Mouse (Mus musculus) E14TG2a.4 (cell line): Measurements from ENCODE around the gene Foxp1.

Experiments used
- H3K27me3 ChIP-seq: 2 replicates; pipeline ENCODE4 v1.6.1; 2014; ENCODE audit warnings: low read length, control low read depth; ENCODE audit not compliant: insufficient read depth
- H3K36me3 ChIP-seq: 2 replicates; pipeline ENCODE4 v1.6.1; 2014; ENCODE audit warnings: low read length, control low read depth; ENCODE audit not compliant: insufficient read depth
- H3K4me1 ChIP-seq: replicated peaks from 2 replicates; pipeline ENCODE4 v1.6.1; 2014; ENCODE audit warnings: low read depth, low read length, control low read depth
- H3K4me3 ChIP-seq: replicated peaks from 2 replicates; pipeline ENCODE4 v1.5.1; 2014; ENCODE audit warnings: mild to moderate bottlenecking, low read length
- H3K9me3 ChIP-seq: 2 replicates; pipeline ENCODE4 v1.6.1; 2014; ENCODE audit warnings: low read length, control low read depth
- CTCF ChIP-seq: conservative IDR thresholded peaks from 2 replicates; pipeline ENCODE4 v1.5.1; 2014; ENCODE audit warnings: low read length
- NANOG ChIP-seq: IDR thresholded peaks from 2 replicates; pipeline ENCODE4 v1.6.1; 2014; ENCODE audit warnings: borderline replicate concordance, low read length, mixed read lengths
- POU5F1 ChIP-seq: IDR thresholded peaks from 2 replicates; pipeline ENCODE4 v1.6.1; 2014; ENCODE audit warnings: low read length, borderline replicate concordance

The Foxp1 gene

DNA sequence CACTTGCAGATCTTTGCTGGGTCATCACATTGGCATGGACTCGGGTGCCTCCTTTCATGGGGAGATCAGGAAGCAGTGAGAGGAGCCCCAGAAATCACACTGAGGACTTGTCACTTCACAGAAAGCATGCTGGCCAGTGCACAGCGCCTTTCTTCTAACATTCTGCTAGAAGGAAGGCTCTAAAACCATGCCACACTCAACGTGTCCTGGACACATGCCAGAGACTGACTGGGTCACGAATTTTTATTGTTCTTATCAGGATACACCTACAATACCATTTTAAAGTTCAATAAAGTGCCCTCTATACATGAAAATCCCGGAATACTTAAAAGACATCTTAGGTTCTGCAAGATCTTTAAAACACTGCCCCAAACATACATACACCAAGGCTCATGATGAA is 475.2 kb downstream of the Foxp1 start:
- no peaks in the 10 kb centered on the region for H3K27me3 ChIP-seq
- no peaks in the 10 kb centered on the region for H3K36me3 ChIP-seq
- H3K4me1 ChIP-seq, result no peaks in the 10 kb centered on the region
- TF ChIP-seq CTCF, result no peak
- TF ChIP-seq NANOG, result no peak
- TF ChIP-seq POU5F1, result no peak
- no peaks in the 10 kb centered on the region for H3K9me3 ChIP-seq
- no peak overlapping the region for H3K4me3 ChIP-seq

DNA sequence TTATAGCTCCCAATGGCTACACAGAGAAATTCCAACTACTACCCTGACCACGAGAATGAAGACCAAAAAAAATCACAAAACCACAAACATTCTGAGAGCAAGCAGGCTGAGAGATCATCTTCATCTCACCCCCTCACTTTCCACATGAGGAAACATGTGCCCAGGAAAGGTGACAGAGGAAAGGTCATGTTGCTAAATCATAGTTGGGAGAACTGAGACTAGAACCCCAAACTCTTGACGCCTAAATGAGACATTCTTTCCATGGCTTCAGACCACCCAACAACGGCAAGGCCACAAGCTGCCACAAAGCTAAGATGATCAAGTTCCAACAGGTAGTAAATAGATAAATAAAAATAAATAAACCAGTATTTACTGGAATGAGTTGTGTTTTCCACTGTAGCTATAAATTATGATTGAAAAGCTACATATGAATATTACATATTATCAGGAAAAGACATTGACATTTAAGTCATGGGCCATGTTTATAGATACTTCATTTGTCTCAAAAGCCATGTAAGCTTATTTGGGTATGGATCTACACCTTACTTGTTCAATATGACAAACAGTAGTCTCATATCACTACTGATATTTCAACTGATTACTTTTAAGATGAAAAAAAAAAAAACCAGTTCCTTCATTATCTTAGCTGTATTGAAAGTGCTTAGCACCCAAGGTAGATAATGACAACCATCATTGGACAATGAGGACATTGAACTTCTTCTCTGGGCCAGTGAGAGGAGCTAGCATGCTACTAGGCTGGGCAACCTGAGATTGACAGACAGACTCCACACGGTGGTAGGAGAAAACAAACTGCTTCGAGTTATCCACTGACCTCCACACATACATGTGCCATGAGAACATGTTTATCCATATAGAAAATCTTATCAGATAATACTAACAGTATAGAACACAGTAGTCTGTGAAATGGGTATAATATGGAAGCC is 476.4 kb downstream of the Foxp1 start:
- Histone ChIP-seq H3K9me3 (no peaks in the 10 kb centered on the region), H3K4me3 (no peak overlapping the region), H3K4me1 (no peaks in the 10 kb centered on the region), H3K27me3 (no peaks in the 10 kb centered on the region), H3K36me3 (no peaks in the 10 kb centered on the region)
- TF ChIP-seq NANOG (no peak), POU5F1 (no peak), CTCF (no peak)

DNA sequence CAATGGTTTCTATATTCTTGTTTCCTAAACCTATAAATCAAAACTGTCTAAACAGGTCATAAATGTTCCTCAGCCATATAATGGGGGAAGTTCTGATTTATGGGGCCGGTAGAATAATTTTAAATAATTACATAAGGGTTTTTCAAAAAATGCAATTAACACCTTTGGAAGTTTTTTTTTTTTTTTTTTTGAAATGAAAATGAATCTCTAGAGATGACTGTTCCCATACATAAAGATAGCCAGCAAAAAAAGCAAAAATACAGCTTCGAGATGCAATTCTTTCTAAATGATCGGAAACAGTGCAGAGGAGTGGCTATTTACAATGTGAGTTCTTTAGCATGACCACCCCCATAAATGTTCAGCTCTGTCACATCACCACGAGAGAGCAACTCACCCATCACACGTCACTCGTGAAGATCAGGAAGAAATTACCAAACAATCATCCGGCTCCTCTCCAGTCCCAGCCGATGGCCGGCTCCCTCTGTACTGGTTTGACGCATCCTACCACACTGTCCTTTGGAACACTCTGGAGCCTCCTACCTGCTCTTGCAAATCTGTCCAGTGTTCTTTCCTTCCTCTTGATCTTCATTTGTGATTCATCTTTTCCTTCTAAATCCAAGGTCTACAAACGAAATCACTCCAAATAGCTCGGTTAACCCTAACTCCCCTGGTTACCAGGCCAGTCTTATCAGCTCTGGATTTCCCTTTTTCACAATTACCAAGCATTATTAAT is 478.4 kb downstream of the Foxp1 start:
- H3K9me3 ChIP-seq, result no peaks in the 10 kb centered on the region
- no peaks in the 10 kb centered on the region for H3K4me1 ChIP-seq
- no peaks in the 10 kb centered on the region for H3K27me3 ChIP-seq
- no peak for TF ChIP-seq NANOG
- no peak for TF ChIP-seq CTCF
- TF ChIP-seq POU5F1, result no peak
- H3K36me3 ChIP-seq, result no peaks in the 10 kb centered on the region
- H3K4me3 ChIP-seq, result no peak overlapping the region

DNA sequence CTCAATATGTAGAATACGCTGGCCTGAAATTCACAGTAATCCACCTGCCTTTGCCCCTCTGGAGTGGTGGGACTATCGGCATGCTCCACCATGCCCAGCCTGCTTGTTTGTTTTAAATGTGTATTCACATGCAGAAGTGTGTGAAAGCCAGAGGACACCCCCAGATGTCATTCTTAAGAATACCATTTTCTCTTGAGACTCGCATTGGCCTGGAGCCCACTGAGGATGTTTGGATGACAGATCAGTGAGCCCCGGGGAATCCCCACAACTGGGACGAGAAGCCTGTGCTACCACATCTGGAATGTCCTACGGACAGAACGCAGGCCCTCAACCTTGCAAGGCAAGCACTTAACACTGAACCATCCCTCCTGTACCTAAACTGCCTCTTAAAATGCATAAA is 479.3 kb downstream of the Foxp1 start:
- no peaks in the 10 kb centered on the region for H3K4me1 ChIP-seq
- TF ChIP-seq POU5F1 (no peak), CTCF (no peak)
- no peak overlapping the region for H3K4me3 ChIP-seq
- no peaks in the 10 kb centered on the region for H3K36me3 ChIP-seq
- H3K27me3 ChIP-seq, result no peaks in the 10 kb centered on the region
- H3K9me3 ChIP-seq, result no peaks in the 10 kb centered on the region

DNA sequence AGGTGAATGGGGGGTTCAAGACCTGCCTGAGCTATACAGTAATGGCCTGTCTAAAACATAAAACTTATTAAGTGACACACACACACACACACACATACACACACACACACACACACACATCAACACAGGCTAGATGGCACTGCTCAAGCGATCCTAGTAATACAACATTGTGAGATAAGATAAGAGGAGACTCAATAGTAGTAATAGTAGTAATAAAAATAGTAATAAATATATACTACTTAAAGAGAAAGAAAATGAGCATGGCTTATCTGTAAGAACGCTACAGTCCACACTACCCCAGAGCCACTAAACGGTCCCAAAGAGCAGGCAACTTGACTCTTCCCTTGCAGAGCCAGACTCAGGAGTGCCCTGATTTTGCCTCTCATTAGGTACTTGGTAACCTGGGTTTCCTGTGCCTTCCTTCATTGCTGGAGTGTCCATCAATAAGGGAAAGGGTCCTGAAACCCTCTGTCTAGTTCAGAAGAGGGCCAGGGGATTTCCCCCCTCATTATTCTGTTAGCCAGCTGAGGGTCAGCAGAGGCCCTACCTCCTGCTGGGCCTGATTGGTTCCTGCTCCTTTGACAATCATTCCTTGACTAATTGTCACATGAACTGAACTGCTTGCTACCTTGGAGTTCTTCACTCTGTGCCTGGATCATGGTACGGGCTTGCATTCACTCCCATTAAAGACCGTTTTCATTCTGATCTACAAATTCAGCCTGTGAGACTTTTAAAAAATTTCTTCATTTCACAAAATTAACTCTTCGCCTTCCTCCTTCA is 480.2 kb downstream of the Foxp1 start:
- H3K4me3 ChIP-seq, result no peak overlapping the region
- H3K27me3 ChIP-seq, result no peaks in the 10 kb centered on the region
- TF ChIP-seq CTCF (no peak), POU5F1 (no peak), NANOG (no peak)
- H3K4me1 ChIP-seq, result no peaks in the 10 kb centered on the region
- no peaks in the 10 kb centered on the region for H3K9me3 ChIP-seq
- no peaks in the 10 kb centered on the region for H3K36me3 ChIP-seq

DNA sequence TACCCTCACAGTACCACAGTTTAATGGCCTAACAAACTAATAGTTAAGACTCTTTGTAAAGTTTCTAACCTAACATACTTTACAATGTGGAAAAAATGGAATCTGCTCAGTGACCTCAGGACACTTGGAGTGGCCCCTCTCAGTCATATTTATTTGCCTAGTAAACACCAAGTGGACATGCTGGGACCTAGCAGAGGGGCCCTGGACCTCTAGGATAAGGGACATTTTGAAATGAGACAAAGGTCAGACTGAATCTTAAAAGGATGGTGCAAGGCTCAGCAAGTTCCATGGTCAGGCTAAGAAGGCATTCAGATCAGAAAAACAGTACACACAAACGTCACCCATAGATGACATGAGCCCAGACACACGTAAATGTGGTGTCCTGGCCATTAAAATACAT is 483.5 kb downstream of the Foxp1 start:
- no peaks in the 10 kb centered on the region for H3K9me3 ChIP-seq
- no peak overlapping the region for H3K4me3 ChIP-seq
- TF ChIP-seq CTCF, result no peak
- H3K27me3 ChIP-seq, result no peaks in the 10 kb centered on the region
- H3K36me3 ChIP-seq, result no peaks in the 10 kb centered on the region
- H3K4me1 ChIP-seq, result peaks cover 3% of the 10 kb centered on the region; the same call in 1 of the 2 replicates

DNA sequence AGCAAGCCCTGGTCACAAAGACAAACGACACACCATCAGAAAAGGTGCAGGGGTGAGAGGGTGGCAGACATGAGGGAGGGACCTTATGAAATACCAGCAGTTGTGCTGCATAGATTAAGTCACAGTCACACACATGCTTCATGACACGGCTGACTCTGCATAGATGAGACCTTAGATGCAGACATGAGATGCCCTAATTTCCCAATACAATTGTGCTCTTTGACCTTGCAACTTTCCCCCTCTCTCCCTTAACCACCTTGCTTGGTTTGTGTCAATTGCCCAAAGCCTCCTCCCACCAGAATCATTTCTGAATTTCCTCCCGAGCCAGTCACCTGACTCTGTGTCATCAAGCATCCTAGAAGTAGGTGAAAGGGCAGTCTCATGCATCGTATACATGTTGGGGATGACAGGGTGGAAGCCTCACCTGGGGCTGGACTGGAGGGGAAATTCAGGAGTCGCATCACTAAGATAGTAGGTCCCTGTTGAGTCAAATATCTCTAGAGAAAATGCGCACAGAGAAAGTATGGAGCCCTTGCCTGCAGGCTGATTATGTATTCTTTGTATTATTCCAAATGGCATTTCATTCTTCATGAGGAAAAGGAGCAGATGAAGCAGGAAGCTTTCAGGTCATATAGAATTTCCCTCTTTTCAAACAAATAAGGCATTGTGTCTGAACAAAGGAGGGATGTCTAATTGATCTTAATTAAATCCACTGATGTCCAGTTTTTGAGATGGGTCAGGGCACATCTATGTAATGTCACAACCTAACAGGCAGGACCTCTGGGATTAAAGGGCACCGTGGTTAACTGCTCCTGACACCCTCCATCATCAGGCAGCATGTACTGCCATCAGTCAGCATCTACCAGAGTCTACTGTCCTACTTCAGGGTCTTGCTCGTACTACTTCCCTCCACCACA is 486.8 kb downstream of the Foxp1 start:
- H3K27me3 ChIP-seq, result no peaks in the 10 kb centered on the region
- peaks cover 34% of the 10 kb centered on the region for H3K4me1 ChIP-seq
- no peak for TF ChIP-seq CTCF
- no peak for TF ChIP-seq NANOG
- TF ChIP-seq POU5F1, result no peak
- H3K4me3 ChIP-seq, result no peak overlapping the region
- H3K36me3 ChIP-seq, result no peaks in the 10 kb centered on the region
- no peaks in the 10 kb centered on the region for H3K9me3 ChIP-seq
